Mouse (Mus musculus): ENCODE measurements around the gene Bcat2. TPM values are rescaled to one million over a fixed set of nuclear protein-coding genes. Genes with fewer than 3 reads are reported as not detected.

Bcat2 gene
- polyA plus RNA-seq, 1 experiment from 2014 or later: 102 TPM

GRCm38 (mm10) chr7:45605704-45606289, 35.8 kb downstream of the Bcat2 start:
- Histone ChIP-seq H3K36me3 (ENCODE audit: control insufficient read depth, insufficient read depth) (no peaks in the 10 kb centered on the region), H3K4me2 (ENCODE audit: low read depth, low read length) (no peak overlapping the region), H3K4me3 (ENCODE audit: low read length) (no peak overlapping the region), H3K27ac (ENCODE audit: low read length) (no peak overlapping the region), H3K27me3 (ENCODE audit: control insufficient read depth, insufficient read depth, low read length) (no peaks in the 10 kb centered on the region; the same call in 1 of the 2 replicates), H3K9ac (ENCODE audit: low read length) (no peak overlapping the region), H3K4me1 (ENCODE audit: control insufficient read depth, insufficient read depth, low read length) (no peaks in the 10 kb centered on the region), H3K9me3 (replicated peaks; ENCODE audit: control insufficient read depth, low read length) (no peaks in the 10 kb centered on the region)
- 62% methylated on average over 9 of the region's 9 CpGs for WGBS
- no peak for ATAC-seq (replicated peaks; ENCODE audit: extremely low read depth, insufficient read depth, low FRiP score)

GRCm38 (mm10) chr7:45609511-45609910, 39.6 kb downstream of the Bcat2 start:
- no peak overlapping the region for H3K4me2 ChIP-seq (ENCODE audit: low read depth, low read length)
- no peak for ATAC-seq (replicated peaks; ENCODE audit: extremely low read depth, insufficient read depth, low FRiP score)
- H3K4me1 ChIP-seq (ENCODE audit: control insufficient read depth, insufficient read depth, low read length): no peaks in the 10 kb centered on the region
- no peak overlapping the region for H3K9ac ChIP-seq (ENCODE audit: low read length)
- no peaks in the 10 kb centered on the region; the same call in 1 of the 2 replicates for H3K27me3 ChIP-seq (ENCODE audit: control insufficient read depth, insufficient read depth, low read length)
- no peaks in the 10 kb centered on the region for H3K9me3 ChIP-seq (replicated peaks; ENCODE audit: control insufficient read depth, low read length)
- H3K36me3 ChIP-seq (ENCODE audit: control insufficient read depth, insufficient read depth): no peaks in the 10 kb centered on the region
- no peak overlapping the region for H3K4me3 ChIP-seq (ENCODE audit: low read length)
- H3K27ac ChIP-seq (ENCODE audit: low read length): no peak overlapping the region
- 39% methylated on average over 1 of the region's 1 CpGs for WGBS

DNA sequence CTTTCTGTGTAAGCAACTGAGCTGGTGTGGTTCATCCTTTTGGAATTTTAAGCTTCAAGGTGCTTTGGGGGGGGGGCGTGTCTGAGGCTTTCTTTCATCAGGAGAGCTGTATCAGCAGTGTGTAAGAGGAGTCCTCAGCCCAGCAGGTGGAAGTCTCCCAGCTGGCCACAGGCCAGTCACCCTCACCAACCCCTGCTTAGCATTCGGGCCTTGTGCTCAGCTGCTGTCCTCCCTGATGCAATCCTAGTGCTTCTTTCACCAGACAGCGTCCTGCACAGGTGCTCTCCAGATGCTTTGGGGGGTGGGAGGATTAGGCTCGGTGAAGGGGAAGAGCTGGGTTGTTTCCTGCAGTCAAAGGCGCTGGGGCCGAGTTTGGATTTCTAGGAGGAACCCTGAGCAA, 46.3 kb downstream of the Bcat2 start:
- H3K9ac ChIP-seq (ENCODE audit: low read length): no peak overlapping the region
- H3K4me1 ChIP-seq (ENCODE audit: control insufficient read depth, insufficient read depth, low read length): peaks cover 2% of the 10 kb centered on the region; the same call in 1 of the 2 replicates
- peaks cover 34% of the 10 kb centered on the region for H3K27me3 ChIP-seq (ENCODE audit: control insufficient read depth, insufficient read depth, low read length)
- H3K36me3 ChIP-seq (ENCODE audit: control insufficient read depth, insufficient read depth): no peaks in the 10 kb centered on the region
- H3K4me2 ChIP-seq (ENCODE audit: low read depth, low read length): no peak overlapping the region
- H3K4me3 ChIP-seq (ENCODE audit: low read length): no peak overlapping the region
- ATAC-seq (replicated peaks; ENCODE audit: extremely low read depth, insufficient read depth, low FRiP score): 0 out of 2 replicates have a peak, but pooled peaks have one; percentile 23
- 24% methylated on average over 6 of the region's 6 CpGs for WGBS
- no peaks in the 10 kb centered on the region for H3K9me3 ChIP-seq (replicated peaks; ENCODE audit: control insufficient read depth, low read length)
- no peak overlapping the region for H3K27ac ChIP-seq (ENCODE audit: low read length)

DNA sequence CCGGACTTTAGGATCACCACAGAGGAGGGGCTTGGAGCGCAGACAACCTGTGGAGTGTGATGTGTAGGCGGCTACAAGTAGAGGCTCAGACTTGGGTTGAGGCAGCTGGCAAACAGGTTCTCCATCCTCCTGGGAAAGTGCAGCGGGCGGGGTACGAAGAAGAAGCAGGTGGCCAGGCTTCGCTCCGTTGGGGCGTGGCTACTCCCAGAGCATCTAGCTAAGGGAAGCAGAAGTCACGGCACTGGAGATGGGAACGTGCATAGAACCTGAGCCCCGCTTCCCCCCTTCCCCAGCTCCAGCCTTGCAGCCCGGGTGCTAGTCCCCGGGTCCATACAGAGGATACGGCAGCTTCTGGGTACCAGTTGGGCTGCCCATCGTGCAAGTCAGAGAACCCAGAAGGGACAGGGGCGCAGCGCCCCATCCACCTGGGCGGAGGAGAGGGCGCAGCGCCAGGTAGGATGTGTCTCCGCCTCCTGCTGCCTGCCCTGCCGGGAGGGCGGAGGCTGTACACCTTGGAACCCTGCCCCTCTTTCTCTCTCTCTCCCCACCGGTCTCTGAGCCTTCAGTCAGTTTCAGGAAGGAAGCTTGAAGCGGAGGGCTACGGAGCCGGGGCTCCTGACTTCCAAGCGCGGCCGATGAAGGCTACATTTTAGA, 47.2 kb downstream of the Bcat2 start, which contains the start of gene Fut1:
Gene Fut1 (plus strand): TSS at position 248 of the 654 bp plus-strand sequence.
- Histone ChIP-seq H3K9me3 (replicated peaks; ENCODE audit: control insufficient read depth, low read length) (no peaks in the 10 kb centered on the region), H3K4me2 (ENCODE audit: low read depth, low read length) (peak within 1 kb of the TSS; percentile 28), H3K27ac (ENCODE audit: low read length) (no peak within 1 kb of the TSS), H3K27me3 (ENCODE audit: control insufficient read depth, insufficient read depth, low read length) (peaks cover 34% of the 10 kb centered on the region), H3K36me3 (ENCODE audit: control insufficient read depth, insufficient read depth) (no peaks in the 10 kb centered on the region), H3K9ac (ENCODE audit: low read length) (0 out of 2 replicates have a peak within 1 kb of the TSS, but pooled peaks have one; percentile 33), H3K4me1 (ENCODE audit: control insufficient read depth, insufficient read depth, low read length) (peaks cover 2% of the 10 kb centered on the region; the same call in 1 of the 2 replicates), H3K4me3 (ENCODE audit: low read length) (0 out of 2 replicates have a peak within 1 kb of the TSS, but pooled peaks have one; percentile 19)
- 8% methylated on average over 31 of the region's 31 CpGs for WGBS
- ATAC-seq (replicated peaks; ENCODE audit: extremely low read depth, insufficient read depth, low FRiP score): no peak

DNA sequence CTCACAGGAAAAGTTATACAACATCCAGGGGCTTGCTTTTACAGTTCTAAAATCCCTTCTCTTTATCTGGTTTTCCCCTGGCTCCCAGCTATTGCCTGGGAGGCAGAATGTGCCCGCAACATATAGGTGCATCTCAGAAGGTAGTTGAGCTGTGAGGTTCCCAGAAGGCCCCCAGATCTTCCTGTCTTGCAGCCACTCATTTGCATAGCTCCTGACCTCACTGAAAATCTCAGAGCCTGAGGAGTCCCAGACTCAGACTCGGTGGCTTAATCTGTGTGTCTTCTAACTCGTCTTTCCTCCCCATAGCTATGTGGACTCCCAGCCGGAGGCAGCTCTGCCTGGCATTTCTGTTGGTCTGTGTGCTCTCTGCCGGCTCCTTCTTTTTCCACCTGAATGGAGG, 48.4 kb downstream of the Bcat2 start:
- no peaks in the 10 kb centered on the region for H3K9me3 ChIP-seq (replicated peaks; ENCODE audit: control insufficient read depth, low read length)
- H3K27me3 ChIP-seq (ENCODE audit: control insufficient read depth, insufficient read depth, low read length): peaks cover 34% of the 10 kb centered on the region
- H3K36me3 ChIP-seq (ENCODE audit: control insufficient read depth, insufficient read depth): no peaks in the 10 kb centered on the region
- no peak overlapping the region for H3K4me3 ChIP-seq (ENCODE audit: low read length)
- no peak overlapping the region for H3K27ac ChIP-seq (ENCODE audit: low read length)
- H3K9ac ChIP-seq (ENCODE audit: low read length): no peak overlapping the region
- no peak for ATAC-seq (replicated peaks; ENCODE audit: extremely low read depth, insufficient read depth, low FRiP score)
- no peak overlapping the region for H3K4me2 ChIP-seq (ENCODE audit: low read depth, low read length)
- H3K4me1 ChIP-seq (ENCODE audit: control insufficient read depth, insufficient read depth, low read length): peaks cover 2% of the 10 kb centered on the region; the same call in 1 of the 2 replicates
- 75% methylated on average over 5 of the region's 5 CpGs for WGBS

GRCm38 (mm10) chr7:45619592-45619991, 49.6 kb downstream of the Bcat2 start:
- H3K9me3 ChIP-seq (replicated peaks; ENCODE audit: control insufficient read depth, low read length): no peaks in the 10 kb centered on the region
- no peak overlapping the region for H3K9ac ChIP-seq (ENCODE audit: low read length)
- H3K36me3 ChIP-seq (ENCODE audit: control insufficient read depth, insufficient read depth): no peaks in the 10 kb centered on the region
- peaks cover 34% of the 10 kb centered on the region for H3K27me3 ChIP-seq (ENCODE audit: control insufficient read depth, insufficient read depth, low read length)
- no peak overlapping the region for H3K4me3 ChIP-seq (ENCODE audit: low read length)
- no peak overlapping the region for H3K27ac ChIP-seq (ENCODE audit: low read length)
- H3K4me2 ChIP-seq (ENCODE audit: low read depth, low read length): no peak overlapping the region
- no peak for ATAC-seq (replicated peaks; ENCODE audit: extremely low read depth, insufficient read depth, low FRiP score)
- WGBS: 74% methylated on average over 5 of the region's 5 CpGs
- H3K4me1 ChIP-seq (ENCODE audit: control insufficient read depth, insufficient read depth, low read length): peaks cover 2% of the 10 kb centered on the region; the same call in 1 of the 2 replicates

GRCm38 (mm10) chr7:45621443-45621842, 51.5 kb downstream of the Bcat2 start, which contains the start of gene Izumo1:
Gene Izumo1, plus strand, starts transcription at chr7:45621811.
- Histone ChIP-seq H3K27me3 (ENCODE audit: control insufficient read depth, insufficient read depth, low read length) (peaks cover 27% of the 10 kb centered on the region), H3K36me3 (ENCODE audit: control insufficient read depth, insufficient read depth) (no peaks in the 10 kb centered on the region), H3K27ac (ENCODE audit: low read length) (no peak within 1 kb of the TSS), H3K9ac (ENCODE audit: low read length) (no peak within 1 kb of the TSS), H3K9me3 (replicated peaks; ENCODE audit: control insufficient read depth, low read length) (no peaks in the 10 kb centered on the region), H3K4me2 (ENCODE audit: low read depth, low read length) (peak within 1 kb of the TSS; percentile 8; the same call in 1 of the 2 replicates), H3K4me3 (ENCODE audit: low read length) (no peak within 1 kb of the TSS), H3K4me1 (ENCODE audit: control insufficient read depth, insufficient read depth, low read length) (no peaks in the 10 kb centered on the region)
- no peak for ATAC-seq (replicated peaks; ENCODE audit: extremely low read depth, insufficient read depth, low FRiP score)
- WGBS: 23% methylated on average over 9 of the region's 9 CpGs

DNA sequence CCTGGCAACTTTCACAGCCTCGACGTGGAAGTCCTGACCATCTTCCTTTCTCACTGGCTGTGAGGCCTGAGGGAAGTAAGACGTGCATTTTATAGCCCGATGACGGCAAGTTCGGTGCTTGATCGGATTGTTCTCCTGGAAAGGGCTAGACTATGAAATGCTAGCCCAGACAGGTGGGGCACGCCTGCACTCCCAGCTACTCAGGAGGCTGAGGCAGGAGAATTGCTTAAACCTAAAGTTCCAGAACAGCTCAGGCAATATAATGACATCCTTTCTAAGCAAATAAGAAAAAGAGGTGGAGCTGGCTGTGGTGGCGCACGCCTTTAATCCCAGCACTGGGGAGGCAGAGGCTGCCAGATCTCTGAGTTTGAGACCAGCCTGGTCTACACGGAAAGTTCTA, 53.6 kb downstream of the Bcat2 start:
- Histone ChIP-seq H3K4me2 (ENCODE audit: low read depth, low read length) (no peak overlapping the region), H3K9me3 (replicated peaks; ENCODE audit: control insufficient read depth, low read length) (no peaks in the 10 kb centered on the region), H3K27ac (ENCODE audit: low read length) (no peak overlapping the region), H3K4me3 (ENCODE audit: low read length) (no peak overlapping the region), H3K9ac (ENCODE audit: low read length) (no peak overlapping the region), H3K36me3 (ENCODE audit: control insufficient read depth, insufficient read depth) (no peaks in the 10 kb centered on the region), H3K4me1 (ENCODE audit: control insufficient read depth, insufficient read depth, low read length) (peaks cover 2% of the 10 kb centered on the region; the same call in 1 of the 2 replicates), H3K27me3 (ENCODE audit: control insufficient read depth, insufficient read depth, low read length) (peaks cover 17% of the 10 kb centered on the region)
- ATAC-seq (replicated peaks; ENCODE audit: extremely low read depth, insufficient read depth, low FRiP score): no peak
- WGBS: 92% methylated on average over 11 of the region's 11 CpGs

DNA sequence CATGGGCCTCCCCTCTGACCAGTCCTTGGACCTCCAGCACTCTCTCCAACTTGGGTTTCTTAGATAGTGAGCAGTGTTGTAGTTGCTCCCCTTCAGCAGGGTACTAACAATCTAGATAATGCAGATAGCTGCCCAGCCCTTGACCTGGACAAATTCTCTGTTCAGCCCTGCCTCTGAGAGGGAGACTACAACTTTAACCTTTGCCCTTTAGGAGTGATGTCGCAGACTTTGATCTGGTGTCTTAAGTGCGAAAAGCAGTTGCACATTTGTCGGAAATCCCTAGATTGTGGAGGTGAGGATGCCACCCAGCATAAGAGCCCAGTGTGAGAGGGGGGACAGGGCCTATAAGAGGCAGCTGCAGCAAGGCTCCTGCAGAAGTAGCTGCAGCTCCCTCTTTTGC, 54.8 kb downstream of the Bcat2 start:
- no peak overlapping the region for H3K4me2 ChIP-seq (ENCODE audit: low read depth, low read length)
- H3K36me3 ChIP-seq (ENCODE audit: control insufficient read depth, insufficient read depth): no peaks in the 10 kb centered on the region
- no peak for ATAC-seq (replicated peaks; ENCODE audit: extremely low read depth, insufficient read depth, low FRiP score)
- H3K4me1 ChIP-seq (ENCODE audit: control insufficient read depth, insufficient read depth, low read length): peaks cover 2% of the 10 kb centered on the region; the same call in 1 of the 2 replicates
- peaks cover 8% of the 10 kb centered on the region; the same call in 1 of the 2 replicates for H3K27me3 ChIP-seq (ENCODE audit: control insufficient read depth, insufficient read depth, low read length)
- no peak overlapping the region for H3K9ac ChIP-seq (ENCODE audit: low read length)
- 60% methylated on average over 3 of the region's 3 CpGs for WGBS
- no peak overlapping the region for H3K27ac ChIP-seq (ENCODE audit: low read length)
- no peaks in the 10 kb centered on the region for H3K9me3 ChIP-seq (replicated peaks; ENCODE audit: control insufficient read depth, low read length)
- H3K4me3 ChIP-seq (ENCODE audit: low read length): no peak overlapping the region

All from heart, embryonic 16.5 days (tissue).